Mouse (Mus musculus) embryonic facial prominence, embryonic 14.5 days (tissue): Measurements from ENCODE around the gene Garnl3. TPM values are rescaled to one million over a fixed set of nuclear protein-coding genes. Genes with fewer than 3 reads are reported as not detected.
"Not testable (repeated sequence)": the region's sequence is repeated elsewhere in the genome, so short reads cannot be mapped to it uniquely, and the experiment has no call there.

Source experiments
- ATAC-seq: fragments of 200-750 bp; cut with Nextera tagmentation; 2 replicates; pipeline ENCODE4 v1.8.0; 2017; ENCODE audit warnings: low read depth, moderate number of reproducible peaks, moderate TSS enrichment
- DNase-seq: peaks from one replicate; pipeline ENCODE4 v3.0.0-alpha.2; 2015; ENCODE audit warnings: low spot score
- H3K27ac ChIP-seq: fragments of 300-500 bp; sonication (generic); replicated peaks from 2 replicates; pipeline ENCODE4 v1.5.1; 2014; ENCODE audit warnings: low read depth, mild to moderate bottlenecking, low read length, moderate library complexity
- H3K27me3 ChIP-seq: fragments of 300-500 bp; sonication (generic); replicated peaks from 2 replicates; pipeline ENCODE4 v1.6.1; 2014; ENCODE audit warnings: low read length; ENCODE audit not compliant: control insufficient read depth, insufficient read depth
- H3K36me3 ChIP-seq: fragments of 300-500 bp; sonication (generic); 2 replicates; pipeline ENCODE4 v1.6.1; 2014; ENCODE audit warnings: low read length, mixed read lengths; ENCODE audit not compliant: control insufficient read depth, insufficient read depth
- H3K4me1 ChIP-seq: fragments of 300-500 bp; sonication (generic); 2 replicates; pipeline ENCODE4 v1.6.1; 2014; ENCODE audit warnings: antibody characterized with exemption, low read length; ENCODE audit not compliant: control insufficient read depth, insufficient read depth
- H3K4me2 ChIP-seq: fragments of 300-500 bp; sonication (generic); 2 replicates; pipeline ENCODE4 v1.6.1; 2014; ENCODE audit warnings: low read depth, mild to moderate bottlenecking, low read length, moderate library complexity, mixed read lengths
- H3K4me3 ChIP-seq: fragments of 300-500 bp; sonication (generic); 2 replicates; pipeline ENCODE4 v1.5.1; 2014; ENCODE audit warnings: low read depth, mild to moderate bottlenecking, low read length
- H3K9ac ChIP-seq: fragments of 300-500 bp; sonication (generic); 2 replicates; pipeline ENCODE4 v1.6.1; 2014; ENCODE audit warnings: low read depth, mild to moderate bottlenecking, low read length, moderate library complexity, mixed read lengths
- H3K9me3 ChIP-seq: fragments of 300-500 bp; sonication (generic); 2 replicates; pipeline ENCODE4 v1.6.1; 2016; ENCODE audit warnings: low read length; ENCODE audit not compliant: control insufficient read depth
- WGBS: fragments of 180-500 bp; shearing (Covaris S2); extraction: QIAGEN DNeasy Blood & Tissue Kit; methylation state at CpG from one replicate; pipeline ENCODE4 v1.1.7; 2014; 5-methylcytosine and 5-hydroxymethylcytosine counted together
- polyA plus RNA-seq: library from polyadenylated mRNA; unstranded; fragments of >200 nt; fragmentation: Nextera tagmentation; extraction: Ambion mirVana; gene quantifications from 2 replicates; pipeline ENCODE4 v1.2.1, GENCODE M21; 2014

The Garnl3 gene
- polyA plus RNA-seq, 1 experiment from 2014 or later, result 12.4 TPM

DNA sequence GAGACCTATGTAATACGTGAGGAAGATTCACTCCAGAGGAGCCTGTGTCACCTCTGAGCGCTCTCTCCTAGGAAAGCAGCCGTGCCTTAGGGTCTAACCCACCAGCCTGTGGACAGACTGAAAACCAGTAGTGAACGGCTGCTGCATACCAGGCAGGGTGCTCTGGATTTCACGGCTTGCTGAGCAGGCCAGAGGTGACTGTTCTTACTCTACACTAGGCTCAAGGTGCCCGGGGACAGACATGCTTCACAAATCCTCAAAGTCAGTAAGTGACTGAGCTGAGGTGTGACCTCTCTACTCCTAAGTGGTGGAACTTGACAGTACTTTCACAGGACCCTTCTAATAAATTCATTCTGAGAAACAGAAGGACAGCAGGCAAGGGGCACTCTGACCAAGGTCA is 108.6 kb downstream of the Garnl3 start:
- WGBS, result 73% methylated on average over 6 of the region's 6 CpGs
- Histone ChIP-seq H3K4me1 (no peaks in the 10 kb centered on the region), H3K27ac (no peak overlapping the region), H3K36me3 (no peaks in the 10 kb centered on the region), H3K27me3 (no peaks in the 10 kb centered on the region), H3K4me2 (no peak overlapping the region), H3K9ac (no peak overlapping the region), H3K4me3 (no peak overlapping the region), H3K9me3 (no peaks in the 10 kb centered on the region)
- DNase-seq (no peak), ATAC-seq (no peak)

DNA sequence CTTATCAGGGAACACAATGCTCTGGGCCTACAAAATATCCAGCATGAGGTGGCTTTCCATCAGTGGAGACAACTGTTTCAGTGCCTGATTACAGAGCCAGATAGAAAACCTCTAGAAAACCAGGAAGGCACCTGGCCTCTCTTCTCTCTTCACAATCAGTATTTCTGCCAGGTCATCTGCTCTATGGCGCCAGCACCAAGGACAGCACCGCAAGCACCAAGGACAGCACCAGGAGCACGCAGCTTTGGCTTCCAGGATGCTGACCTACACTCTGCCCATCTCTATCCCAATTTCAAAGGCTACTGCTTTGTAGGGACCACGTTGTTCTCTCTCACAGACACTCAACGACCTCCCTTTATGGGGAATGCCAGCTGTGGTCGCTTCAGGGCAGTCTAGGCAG is 113.4 kb downstream of the Garnl3 start:
- Histone ChIP-seq H3K27ac (no peak overlapping the region), H3K4me2 (no peak overlapping the region), H3K4me1 (no peaks in the 10 kb centered on the region), H3K36me3 (no peaks in the 10 kb centered on the region), H3K27me3 (no peaks in the 10 kb centered on the region), H3K9ac (no peak overlapping the region), H3K4me3 (no peak overlapping the region), H3K9me3 (no peaks in the 10 kb centered on the region)
- DNase-seq (peak; percentile 34), ATAC-seq (no peak)
- WGBS, result 9% methylated on average over 6 of the region's 6 CpGs

DNA sequence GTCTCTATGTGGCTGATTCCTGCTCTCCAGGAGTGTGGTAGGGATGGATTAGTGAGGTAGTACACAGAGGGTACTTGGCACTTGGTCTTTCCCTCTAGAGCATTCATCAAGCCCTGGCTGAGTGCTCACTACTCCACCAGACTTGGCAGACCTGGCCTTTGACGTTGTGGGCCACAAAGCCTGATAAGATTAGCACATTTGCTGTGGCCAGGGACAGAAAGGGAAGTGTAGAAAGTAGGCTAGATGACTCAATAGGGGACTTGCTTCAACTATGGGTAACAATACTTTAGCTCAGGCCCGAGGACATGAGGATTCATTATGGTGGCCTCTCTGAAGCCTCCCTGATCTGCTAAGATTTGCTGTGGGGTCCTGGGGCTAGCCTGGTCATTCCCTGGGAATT is 114.3 kb downstream of the Garnl3 start:
- ATAC-seq (no peak), DNase-seq (no peak)
- Histone ChIP-seq H3K4me1 (no peaks in the 10 kb centered on the region), H3K27ac (no peak overlapping the region), H3K27me3 (no peaks in the 10 kb centered on the region), H3K36me3 (no peaks in the 10 kb centered on the region), H3K4me2 (no peak overlapping the region), H3K9me3 (no peaks in the 10 kb centered on the region), H3K9ac (no peak overlapping the region), H3K4me3 (no peak overlapping the region)
- 70% methylated on average over 2 of the region's 2 CpGs for WGBS

DNA sequence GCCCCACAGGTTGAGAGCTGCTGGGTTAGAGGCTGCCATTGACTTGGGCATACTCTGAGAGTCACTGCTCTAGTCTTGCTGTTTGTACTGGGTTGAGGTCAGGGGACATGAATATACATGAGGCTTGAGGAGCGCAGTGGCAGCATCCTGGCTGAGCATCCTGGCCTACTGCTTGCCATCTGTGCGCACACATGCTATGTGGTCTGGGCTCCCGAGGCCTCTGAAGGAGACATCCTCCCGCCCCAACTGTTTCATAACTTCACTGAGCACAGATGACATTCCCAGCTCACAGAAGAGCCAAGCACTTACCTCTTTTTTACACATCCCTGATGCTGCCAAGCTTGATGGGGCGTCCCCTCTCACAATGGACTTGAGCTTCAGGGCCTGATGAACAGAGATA is 116.6 kb downstream of the Garnl3 start:
- H3K4me3 ChIP-seq, result no peak overlapping the region
- WGBS, result 77% methylated on average over 5 of the region's 5 CpGs
- H3K27ac ChIP-seq, result no peak overlapping the region
- H3K9ac ChIP-seq, result no peak overlapping the region
- no peaks in the 10 kb centered on the region for H3K27me3 ChIP-seq
- H3K4me1 ChIP-seq, result no peaks in the 10 kb centered on the region
- ATAC-seq (no peak), DNase-seq (no peak)
- no peak overlapping the region for H3K4me2 ChIP-seq
- no peaks in the 10 kb centered on the region for H3K36me3 ChIP-seq
- no peaks in the 10 kb centered on the region for H3K9me3 ChIP-seq

DNA sequence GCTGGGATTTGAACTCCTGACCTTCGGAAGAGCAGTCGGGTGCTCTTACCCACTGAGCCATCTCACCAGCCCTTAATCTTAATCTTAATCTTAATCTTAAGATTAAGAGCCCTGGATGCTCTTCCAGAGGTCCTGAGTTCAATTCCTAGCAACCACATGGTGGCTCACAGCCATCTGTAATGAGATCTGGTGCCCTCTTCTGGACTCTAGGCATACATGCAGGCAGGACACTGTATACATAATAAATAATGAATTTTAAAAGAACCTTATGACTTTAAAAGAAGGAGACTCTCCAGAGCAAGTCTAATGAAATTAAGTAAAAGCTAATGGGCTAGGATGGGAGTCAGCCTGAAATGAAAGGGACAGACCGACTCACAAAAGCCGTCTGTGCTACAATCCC is 122.4 kb downstream of the Garnl3 start:
- H3K4me3 ChIP-seq, H3K27me3 ChIP-seq, ATAC-seq, H3K9me3 ChIP-seq, H3K9ac ChIP-seq, H3K36me3 ChIP-seq, H3K4me2 ChIP-seq, H3K27ac ChIP-seq, H3K4me1 ChIP-seq, DNase-seq: not testable (repeated sequence)
- 87% methylated on average over 4 of the region's 4 CpGs for WGBS

DNA sequence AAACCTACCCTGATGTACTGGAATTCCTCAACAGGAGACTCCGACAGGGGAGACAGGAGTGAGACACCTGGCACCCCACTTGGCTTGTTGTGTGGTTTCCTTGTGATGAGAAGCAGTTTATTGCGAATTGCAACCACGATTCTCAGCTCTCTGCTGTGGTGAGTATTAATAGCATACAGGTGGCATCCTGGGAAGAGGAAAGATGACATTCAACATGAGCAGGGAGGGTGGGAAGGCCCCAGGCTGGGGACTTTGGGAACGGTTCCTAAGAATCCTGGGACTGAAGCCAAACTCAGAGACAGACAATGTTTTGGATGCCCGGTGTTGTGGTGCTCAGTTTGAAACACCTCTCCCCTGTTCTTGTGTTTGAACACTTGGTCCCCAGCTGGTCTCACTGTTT is 126.4 kb downstream of the Garnl3 start:
- Histone ChIP-seq H3K36me3 (no peaks in the 10 kb centered on the region), H3K27ac (no peak overlapping the region), H3K9me3 (no peaks in the 10 kb centered on the region), H3K4me3 (no peak overlapping the region), H3K4me2 (no peak overlapping the region), H3K27me3 (no peaks in the 10 kb centered on the region), H3K4me1 (no peaks in the 10 kb centered on the region), H3K9ac (no peak overlapping the region)
- ATAC-seq, result no peak
- DNase-seq, result no peak
- 60% methylated on average over 5 of the region's 5 CpGs for WGBS

DNA sequence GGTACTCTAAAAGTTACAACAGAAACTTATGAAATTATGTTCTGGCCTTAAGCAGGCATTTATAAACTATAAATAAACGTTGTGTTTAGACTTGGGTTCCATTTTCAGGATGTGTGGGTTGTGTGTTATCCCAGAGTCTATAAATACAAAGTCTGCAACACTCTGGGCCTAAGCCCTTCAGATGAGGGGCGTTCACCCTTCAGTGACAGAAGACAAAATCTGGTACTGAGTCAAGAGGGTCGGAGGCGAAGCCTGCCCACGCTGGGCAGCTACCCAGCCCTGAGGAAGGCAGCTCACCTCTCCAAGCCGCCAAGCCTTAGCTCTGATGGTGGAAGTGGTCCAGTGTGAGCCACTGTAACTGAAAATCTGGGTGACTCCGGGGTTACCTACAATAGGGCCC is 129.3 kb downstream of the Garnl3 start:
- Histone ChIP-seq H3K27me3 (no peaks in the 10 kb centered on the region), H3K36me3 (no peaks in the 10 kb centered on the region), H3K9me3 (no peaks in the 10 kb centered on the region), H3K4me1 (no peaks in the 10 kb centered on the region), H3K27ac (no peak overlapping the region), H3K9ac (no peak overlapping the region), H3K4me3 (no peak overlapping the region), H3K4me2 (no peak overlapping the region)
- DNase-seq (no peak), ATAC-seq (no peak)
- 91% methylated on average over 7 of the region's 7 CpGs for WGBS

DNA sequence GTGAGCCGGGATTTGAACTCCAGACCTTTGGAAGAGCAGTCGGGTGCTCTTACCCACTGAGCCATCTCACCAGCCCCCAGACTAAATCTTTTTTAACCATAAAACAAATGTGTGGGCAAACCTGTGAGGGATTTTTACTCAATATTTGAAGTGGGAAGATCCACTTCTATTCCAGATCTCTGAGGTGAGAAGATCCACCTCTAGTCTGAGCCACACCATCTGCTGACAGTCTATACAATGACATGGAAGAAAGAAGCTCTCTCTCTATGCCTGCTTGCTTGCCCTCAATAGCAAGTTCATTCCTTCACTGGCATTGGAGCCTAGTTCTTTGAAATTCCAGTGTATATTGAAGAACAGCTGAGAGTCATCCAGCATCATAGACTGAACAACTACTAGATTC is 131.7 kb downstream of the Garnl3 start:
- Histone ChIP-seq H3K27ac (no peak overlapping the region), H3K27me3 (no peaks in the 10 kb centered on the region), H3K9me3 (no peaks in the 10 kb centered on the region), H3K36me3 (no peaks in the 10 kb centered on the region), H3K4me1 (no peaks in the 10 kb centered on the region), H3K4me2 (no peak overlapping the region), H3K9ac (no peak overlapping the region), H3K4me3 (no peak overlapping the region)
- DNase-seq, result no peak
- WGBS, result 92% methylated on average over 2 of the region's 2 CpGs
- ATAC-seq, result no peak

DNA sequence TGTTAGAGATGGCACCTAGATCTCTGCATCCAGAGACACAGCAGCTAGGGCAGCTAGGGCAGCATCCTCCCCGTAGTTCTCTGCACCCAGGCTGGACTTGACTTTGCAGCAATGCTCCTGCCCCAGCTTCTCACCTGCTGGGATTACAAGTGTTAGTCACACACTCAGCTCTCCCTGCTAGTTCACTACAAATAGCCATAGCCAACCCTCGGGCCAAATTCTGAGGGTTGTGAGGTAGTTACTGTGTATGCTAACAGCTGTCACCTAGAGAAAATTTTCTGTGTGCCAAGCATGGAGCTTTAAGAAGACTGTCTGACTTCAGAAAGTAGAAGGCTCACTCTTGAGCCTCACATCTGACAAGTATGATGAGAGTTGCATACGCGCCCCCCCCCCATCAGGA is 133.7 kb downstream of the Garnl3 start:
- no peak overlapping the region for H3K27ac ChIP-seq
- H3K4me2 ChIP-seq, result no peak overlapping the region
- H3K27me3 ChIP-seq, result no peaks in the 10 kb centered on the region
- no peaks in the 10 kb centered on the region for H3K4me1 ChIP-seq
- no peak overlapping the region for H3K4me3 ChIP-seq
- H3K9me3 ChIP-seq, result no peaks in the 10 kb centered on the region
- no peaks in the 10 kb centered on the region for H3K36me3 ChIP-seq
- 72% methylated on average over 4 of the region's 4 CpGs for WGBS
- ATAC-seq, result no peak
- DNase-seq, result no peak
- H3K9ac ChIP-seq, result no peak overlapping the region
